Mouse (Mus musculus) testis, postnatal 14 days (tissue): Measurements from ENCODE around the gene Arl4a.

Experiments
- DNase-seq: peaks from one replicate; pipeline ENCODE4 v3.0.0; 2021; ENCODE audit warnings: low spot score

The Arl4a gene

DNA sequence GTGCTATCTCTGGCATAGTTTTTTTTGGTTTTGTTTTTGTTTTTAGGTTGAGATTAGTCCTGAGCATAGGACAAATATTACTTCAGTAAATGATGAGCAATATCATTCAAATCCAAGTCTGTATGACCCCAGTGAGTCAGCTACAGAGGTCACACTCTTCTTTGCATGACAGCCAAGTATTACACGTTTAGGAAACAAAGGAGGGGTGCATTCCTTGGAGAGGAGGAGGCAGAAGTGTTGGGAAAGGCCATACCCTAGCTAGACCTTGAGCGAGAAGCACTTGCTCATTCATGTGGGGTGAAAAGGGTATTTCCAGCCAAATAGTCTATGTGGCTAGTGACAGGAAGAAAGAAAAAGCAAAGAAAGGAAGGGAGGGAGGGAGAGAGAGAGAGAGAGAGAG lies 28.0 kb downstream of the Arl4a start:
- DNase-seq, result no peak

DNA sequence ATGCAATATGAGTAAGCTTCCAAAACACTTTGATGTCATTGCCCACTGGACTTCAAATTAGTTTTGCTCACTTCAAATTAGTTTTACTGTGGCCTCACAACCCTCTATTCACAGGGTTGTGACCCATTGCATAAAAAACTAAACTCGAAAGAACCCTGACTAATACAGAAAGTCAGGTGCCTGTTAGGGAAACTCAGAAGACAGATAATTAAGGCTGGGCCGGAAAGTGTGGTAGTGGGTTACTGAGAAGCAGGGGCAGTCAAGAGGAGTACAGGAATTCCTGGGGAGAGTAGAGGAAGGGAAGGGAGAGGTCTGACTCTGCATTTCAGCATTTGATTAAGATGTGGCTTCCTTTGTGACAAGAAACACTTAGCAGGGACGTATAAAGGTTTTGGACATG lies 29.4 kb downstream of the Arl4a start:
- DNase-seq, result no peak

DNA sequence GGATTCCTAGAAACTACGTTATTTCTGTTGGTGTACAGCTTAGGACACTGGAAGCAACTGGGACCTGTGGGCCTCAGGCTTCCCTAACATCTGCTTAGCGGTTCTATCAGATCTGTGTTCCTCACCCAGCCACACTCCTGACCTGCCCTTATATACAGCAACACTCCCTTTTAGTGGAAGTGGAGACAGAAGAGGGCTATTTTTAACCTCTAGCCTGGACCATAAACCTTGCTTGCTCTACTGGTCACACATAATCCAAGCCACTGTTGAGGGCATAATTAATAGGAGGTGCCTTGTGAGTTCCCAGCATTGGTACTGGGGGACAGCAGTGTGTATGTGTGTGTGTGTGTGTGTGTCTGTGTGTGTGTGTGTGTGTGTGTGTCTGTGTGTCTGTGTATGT lies 33.1 kb downstream of the Arl4a start:
- no peak for DNase-seq

DNA sequence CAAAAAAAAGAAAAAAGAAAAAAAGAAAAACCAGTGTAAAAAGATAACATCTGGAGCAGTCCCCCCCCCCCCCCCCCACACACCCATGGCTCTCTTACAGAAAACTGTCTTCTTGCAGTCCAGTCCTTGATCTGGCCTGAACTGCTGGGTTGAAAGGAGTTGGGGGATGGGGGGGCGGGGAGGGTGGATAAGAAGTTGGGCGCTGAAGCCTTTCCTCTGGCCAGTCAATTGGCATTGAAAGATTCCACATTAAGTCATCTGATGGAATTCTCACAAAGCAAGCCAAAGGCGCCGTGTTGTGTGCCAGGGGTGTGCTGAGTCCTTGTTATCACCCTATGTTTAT lies 39.0 kb downstream of the Arl4a start:
- no peak for DNase-seq

DNA sequence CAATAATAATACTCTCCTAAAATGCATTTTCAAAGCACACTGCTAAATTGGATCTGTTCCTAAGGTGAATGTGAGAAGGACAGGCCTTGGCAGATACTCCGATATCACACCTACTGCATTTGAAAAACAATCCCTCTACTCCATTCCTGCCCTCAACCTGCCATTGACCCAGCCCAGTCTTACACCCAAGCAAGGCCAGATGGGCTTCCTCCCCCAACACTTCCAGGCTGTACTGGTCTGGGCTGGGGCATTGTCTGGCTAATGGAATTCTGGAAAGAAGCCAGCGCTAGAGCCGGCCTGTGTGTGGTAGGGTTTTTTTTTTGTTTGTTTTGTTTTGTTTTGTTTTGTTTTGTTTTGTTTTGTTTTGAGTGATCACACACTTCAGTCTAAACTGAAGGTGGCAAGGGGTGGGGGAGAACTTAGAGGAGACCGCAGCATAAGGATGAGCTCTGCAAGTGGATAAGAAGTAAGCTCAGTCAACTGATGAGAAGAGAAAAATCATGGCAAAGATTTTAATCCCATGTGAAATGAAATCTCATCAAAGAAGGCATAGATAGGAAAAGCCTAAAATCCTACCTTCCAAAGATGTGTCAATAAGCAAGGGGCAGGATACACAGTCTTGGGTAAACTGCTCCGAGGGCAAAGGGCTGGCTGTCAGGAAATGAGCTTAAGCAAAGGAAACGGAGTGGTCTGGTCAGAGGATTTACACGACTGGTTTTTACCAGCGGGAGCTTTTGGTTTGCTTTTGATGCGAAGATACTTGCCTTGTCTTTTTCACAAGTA lies 39.6 kb downstream of the Arl4a start:
- DNase-seq, result no peak

DNA sequence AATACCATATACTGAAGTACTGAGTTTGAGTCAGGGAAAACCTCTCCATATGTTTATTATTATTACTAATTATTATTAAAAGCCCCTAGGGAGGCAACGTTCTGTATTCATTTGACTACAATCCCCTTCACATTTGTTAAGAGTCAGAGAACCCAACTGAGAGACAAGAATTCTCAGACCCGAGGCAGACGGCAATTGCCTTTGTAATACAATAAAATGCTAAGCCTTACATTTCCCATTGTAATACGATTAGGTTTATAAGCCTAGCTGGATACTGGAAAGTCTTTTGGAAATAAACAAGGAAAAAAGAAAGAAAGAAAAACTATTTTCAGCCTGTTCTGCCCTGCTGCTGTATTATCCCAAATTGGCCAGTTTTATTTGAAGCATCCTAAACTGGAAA lies 40.2 kb downstream of the Arl4a start:
- DNase-seq, result no peak

DNA sequence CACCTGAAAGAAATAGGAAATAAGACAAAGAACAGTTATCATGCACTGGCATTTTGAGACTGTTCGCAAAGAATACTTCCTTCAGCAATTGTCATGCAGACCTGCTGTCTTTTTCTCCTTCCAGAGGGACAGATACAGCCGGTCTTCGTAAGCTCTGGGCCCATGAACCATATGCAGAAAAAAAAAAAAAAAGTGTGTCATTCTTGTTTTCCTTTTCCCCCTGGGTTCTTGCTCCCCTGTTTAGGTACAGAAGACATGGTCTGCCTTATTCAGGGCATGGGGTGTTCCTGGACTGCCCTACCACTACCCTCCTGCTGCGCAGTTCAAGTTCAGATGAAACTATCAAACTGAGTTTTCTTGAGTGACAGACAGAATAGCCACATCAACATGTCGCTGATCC lies 41.8 kb downstream of the Arl4a start:
- DNase-seq, result no peak

DNA sequence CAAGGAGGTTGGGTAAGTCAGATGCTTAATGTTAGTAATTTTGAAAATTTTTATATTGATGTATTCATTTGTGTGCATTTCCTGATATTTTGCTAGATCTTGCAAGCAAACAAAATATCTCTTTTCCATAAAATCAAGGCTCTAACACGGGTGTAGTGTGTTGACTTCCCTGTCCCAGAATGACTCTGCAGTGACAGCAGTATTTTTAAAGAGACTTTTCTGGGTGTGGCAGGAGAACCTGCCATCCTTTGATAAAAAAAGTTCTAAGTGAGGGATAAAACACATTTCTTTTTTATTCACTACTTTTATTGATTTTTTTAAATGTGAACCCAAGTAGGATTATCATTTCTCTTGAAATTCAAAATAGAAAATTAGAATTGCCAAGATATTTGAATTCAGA lies 42.2 kb downstream of the Arl4a start:
- DNase-seq, result no peak

DNA sequence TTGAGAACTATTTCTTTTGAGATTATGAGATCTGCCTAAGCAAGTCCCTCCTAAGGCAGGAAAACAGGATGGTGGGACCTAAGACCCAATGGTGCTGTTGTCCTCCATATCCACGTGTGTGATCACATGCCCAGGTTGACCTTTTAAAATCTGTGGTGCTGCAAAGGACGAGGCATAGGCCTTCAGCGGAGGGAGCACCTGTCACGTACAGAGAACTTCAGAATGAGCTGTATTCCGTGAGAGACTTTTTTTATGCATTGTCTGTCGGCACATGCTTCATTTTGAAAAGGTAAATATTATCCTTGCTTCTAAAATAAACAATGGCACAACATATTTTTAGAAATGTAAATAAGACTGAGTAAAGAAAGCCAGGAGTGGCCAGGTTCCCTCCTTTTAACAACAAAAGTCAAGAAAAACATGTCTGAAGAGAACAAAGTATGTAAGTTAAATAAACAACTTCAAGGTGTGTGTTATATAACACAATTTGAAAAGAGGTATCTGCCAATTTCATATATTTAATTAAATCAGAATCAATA lies 45.0 kb downstream of the Arl4a start:
- no peak for DNase-seq

DNA sequence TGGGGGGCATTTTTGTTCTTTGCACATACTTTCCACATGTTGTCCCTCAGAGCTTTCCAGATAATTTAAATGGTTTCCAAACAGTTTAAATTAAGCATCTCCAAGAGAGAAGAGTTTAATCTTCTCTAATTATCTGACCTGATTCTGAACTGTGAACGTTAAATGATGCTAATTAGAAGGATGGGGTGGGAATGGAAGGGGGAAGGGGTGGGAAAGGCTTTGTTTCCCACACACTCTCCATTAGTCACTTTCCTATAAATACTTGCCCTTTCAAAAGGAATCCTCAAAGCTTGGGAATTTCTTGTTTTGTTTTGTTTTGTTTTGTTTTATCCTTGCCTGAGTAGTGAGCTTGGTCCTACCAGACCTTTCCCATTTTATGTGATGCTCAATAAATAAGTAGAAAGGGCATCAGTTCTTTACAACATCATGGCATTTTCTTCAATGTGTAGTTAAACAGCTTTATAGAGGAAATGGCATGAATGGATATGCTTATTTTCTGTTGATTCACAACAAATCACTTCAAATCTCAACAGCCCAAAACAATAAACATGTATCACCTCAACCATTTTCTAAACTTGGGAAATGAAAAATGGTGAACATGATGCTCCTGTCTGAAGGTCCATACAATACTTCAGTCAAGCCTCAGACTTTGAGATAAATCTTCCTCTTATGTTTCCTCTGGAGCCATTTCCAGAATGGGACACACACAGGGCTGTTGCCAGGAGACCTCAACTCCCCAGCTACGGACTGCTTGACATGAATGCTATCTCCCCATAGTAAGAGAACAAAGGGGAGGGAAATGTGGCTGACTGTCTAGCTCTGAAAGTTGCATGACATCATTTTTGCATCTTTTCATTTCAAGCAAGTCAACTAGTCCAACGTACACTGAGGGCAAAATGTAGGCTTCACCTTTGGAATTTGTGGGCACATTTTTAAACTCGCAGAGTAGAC lies 46.7 kb downstream of the Arl4a start:
- no peak for DNase-seq

DNA sequence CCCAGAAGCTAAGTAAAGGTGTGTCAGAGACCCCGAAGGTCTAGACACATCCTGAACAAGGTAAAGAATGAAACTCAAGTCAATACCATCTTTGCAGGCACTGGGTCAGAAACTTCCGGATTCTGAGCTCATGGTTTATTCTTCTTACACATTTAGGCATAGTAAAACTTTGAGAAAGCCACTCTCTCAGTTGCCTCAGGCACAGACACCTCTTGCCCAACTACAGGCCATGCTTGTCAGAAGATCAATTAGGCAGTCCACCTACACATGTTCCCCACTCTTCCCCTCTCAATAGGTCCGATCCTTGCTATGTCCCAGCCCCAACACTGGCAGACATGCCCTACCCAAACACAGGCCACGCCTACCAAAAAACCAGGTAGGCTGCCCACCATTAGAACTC lies 48.7 kb downstream of the Arl4a start:
- DNase-seq, result no peak

DNA sequence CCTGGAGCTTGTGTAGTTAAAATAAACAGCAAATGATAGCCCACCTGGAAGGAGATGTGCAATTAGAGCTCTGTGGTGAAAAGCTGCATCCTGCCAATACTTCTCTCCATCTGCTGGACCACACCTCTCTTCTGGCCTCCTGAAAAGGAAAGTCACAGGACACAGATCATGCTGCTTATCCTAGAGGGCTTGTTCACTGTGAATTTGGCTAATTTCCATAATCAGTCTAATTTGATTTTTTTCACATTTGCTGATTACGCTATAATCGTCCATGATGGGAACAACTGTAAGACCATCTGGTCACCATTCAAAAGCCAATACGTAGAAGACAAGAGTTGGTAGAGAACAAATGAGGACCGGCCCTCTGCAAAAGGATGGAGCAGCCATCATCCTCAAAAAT lies 50.6 kb downstream of the Arl4a start:
- no peak for DNase-seq

DNA sequence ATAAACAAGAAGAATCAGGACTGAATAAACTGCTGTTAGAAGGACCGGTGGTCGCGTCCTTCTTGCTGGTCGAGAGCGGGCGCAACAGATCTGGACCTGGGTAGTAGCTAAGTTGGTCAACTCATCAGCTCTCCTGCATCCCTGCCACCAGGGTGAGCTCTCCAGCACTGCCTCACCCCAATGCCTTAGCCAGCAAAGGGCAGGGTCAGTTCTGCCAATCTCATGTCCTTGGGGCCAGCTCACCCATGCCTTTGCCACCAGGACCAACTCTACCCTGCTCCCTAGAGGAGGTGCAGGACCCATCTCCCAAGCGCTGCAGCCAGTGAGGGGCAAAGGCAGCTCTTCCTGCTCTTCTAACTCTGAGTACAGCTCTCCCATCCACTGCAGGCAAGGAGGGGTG lies 52.2 kb downstream of the Arl4a start:
- peak; percentile 30 for DNase-seq

DNA sequence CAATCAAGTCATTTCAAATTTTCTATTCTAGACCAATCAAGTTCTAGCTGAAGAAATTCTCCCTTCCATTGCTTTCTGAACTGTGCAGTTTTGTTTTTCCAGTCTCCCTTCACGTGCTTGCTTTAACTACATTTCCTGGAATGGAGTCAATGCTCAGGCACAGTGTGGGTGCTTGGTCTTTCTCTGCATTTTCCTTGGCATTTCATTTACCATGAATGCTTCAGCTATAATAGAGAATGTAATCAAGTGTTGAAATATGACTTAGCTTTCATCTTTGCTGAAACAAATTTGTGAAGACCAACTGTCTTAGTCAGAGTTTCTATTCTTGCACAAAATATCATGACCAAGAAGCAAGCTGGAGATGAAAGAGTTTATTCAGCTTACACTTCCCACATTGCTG lies 58.0 kb downstream of the Arl4a start:
- DNase-seq, result no peak

DNA sequence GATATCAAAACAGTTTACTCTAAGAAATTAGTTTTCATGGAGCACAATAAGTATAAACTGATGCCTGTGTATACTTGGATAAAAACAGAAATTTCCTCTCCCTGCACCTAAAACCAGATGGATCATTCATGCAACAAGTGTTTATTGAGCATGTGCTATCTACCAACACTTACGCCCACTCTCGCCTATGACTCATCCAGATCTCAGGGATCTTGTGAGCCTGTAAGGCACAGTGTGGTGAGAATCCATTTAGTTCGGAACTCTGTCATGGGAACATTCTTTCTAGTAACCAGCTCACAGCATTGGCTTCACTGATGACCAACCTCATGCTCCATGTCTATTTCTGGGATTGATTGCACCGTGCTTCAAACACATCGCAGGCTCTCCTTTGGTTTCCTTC lies 58.8 kb downstream of the Arl4a start:
- no peak for DNase-seq

DNA sequence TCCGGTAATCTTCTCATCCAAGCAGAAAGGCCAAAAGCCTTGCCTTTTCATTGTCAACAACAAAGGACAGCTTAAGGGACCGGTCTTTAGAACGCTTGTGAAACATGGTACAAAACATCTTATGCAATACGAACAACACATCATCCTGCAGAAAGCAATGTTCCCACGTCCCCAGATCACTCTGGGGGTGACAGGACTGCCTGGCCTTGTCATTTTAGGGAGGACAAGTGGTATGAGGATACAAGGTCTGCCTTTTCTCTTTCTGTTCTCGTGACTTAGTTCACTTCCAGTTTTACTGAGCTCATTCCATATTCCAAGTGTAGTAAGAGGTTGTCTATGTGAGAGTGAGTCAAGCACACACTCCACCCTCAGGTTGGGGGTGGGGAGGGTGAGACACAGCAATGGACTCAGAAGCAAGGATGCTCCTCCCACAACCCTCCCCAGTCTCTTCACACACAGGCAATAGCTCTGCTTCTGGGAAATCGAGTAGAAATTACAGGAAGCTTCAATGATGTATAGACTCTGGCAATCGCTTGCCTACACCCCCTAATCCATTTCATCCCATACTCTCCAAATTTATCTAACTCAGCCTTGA lies 59.7 kb downstream of the Arl4a start:
- DNase-seq, result no peak

DNA sequence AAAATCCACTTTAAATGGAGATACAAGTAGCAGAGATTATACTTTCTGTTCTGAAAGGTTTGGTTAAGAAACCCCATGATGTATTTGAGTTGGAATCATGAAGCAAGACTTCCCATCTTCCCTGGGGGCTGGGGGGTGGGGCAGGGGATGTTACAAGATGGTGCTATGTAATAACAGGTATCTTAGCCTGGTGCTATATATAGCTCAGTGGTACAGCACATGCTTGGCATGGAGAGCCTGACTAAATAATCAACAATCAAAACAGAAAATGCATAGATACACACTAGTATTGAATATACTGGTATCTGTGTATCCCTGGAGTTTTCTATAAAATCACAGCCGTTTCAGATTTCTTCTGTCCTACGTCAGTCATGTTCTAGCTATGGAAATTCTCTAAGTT lies 61.4 kb downstream of the Arl4a start:
- no peak for DNase-seq

DNA sequence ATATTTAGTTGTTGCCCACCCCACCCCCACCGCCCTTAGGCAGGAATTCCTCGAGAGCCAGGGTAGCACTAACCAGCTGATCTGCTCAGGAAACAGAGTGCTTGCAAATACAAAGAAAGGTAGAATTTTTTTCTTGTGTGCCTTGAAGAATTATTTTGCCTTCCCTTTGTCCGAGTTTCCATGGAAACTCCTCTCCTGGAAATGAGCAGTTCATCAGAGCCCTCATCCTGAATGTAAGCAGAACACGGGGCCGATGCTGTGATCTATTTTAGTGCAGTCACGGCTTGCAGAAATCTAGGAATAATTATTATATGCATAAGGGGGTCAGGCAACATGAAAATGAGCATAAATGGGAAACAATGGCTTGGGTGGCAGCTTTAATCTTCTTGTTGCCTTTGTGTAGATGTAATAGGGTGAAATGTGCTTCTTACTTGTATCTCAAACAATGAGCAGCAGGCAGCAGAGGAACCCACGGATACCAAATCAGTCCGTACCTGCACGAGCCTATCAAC lies 61.9 kb downstream of the Arl4a start:
- DNase-seq, result no peak

DNA sequence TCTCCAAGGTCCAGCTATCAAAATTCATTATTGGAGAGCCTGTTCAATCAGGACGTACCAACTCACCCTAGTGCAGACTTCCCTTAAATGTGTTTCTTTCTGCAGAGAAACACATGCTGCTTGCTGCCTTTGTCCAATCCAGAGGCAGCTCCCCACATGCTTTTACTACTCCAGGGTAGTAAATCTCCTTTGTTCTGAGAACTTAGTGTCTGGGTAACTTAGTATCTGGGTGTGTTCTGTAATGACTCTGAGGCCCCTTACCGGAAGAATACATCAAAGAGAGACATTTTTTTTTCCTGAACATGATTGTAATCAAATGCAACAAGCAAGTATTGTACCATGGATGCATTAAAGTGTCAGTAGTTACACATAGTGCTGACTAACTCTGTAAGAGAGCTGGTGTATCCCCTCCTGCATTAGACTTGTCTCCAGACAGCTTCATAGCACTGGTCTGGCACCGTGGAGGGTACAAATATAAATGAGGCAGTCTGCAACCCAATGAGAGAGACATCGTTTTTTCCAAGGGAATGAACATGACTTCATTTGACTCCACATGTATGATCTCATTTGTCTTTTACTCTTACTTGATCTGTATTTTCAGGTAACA lies 62.7 kb downstream of the Arl4a start:
- DNase-seq, result no peak

DNA sequence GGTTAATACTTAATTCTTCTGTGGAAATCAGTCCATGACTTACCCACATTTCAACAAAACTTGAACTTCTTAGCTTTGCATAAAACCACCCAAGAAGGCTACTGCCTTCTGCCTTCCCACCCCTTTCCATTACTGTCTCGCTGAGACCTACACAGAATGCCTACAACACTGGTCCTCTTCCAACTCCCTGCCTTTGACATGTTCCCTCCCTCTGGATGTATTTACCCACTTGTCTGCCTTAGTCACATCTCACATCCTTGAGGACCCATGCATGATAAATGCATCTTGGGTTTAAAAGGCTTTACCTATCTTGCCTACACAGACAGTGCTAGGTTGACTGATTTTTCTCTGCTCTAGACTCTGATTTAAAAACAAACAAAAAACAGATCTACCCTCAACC lies 63.6 kb downstream of the Arl4a start:
- DNase-seq, result no peak

DNA sequence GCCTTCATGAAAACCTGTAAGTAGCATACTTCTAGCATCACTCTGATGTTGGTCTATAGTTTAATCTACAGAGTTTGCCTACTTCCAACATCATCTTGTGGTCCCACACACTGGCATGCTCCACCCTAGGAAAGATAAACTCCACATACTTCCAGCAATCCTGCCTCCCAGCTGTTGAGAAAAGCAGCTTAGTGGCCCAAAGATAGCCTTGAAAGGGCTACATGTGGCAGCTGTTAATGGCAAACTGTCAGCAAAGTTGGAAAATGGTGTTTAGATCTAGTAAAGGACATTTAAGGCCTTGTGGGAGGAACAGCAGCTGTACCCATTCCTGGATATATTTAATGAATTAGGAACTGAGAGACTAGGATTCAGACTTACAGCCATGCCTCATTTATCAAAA lies 68.3 kb downstream of the Arl4a start:
- no peak for DNase-seq

DNA sequence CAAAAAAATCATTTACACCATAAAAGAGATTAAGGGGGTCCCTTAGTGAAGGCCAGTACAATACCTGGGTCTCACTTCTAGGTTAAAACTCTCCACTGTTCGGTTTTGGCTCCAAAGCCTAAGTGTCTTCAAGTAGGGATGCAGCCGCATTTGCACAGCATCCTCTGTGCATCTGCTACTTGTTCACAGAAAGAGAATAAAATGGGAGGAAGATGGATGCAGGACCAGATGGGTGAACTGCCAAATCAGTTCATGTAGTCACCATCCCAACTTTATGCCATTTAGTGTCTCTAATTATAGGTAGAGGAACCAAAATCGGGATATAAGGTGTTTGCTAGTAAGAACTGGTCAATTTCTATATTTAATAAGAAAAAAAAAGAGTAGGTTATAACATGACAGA lies 69.7 kb downstream of the Arl4a start:
- no peak for DNase-seq
